Mouse (Mus musculus) myocyte (in vitro differentiated cells): ENCODE measurements around the gene Armh3. TPM values are rescaled to one million over a fixed set of nuclear protein-coding genes. Genes with fewer than 3 reads are reported as not detected.

Source experiments
- H3K27me3 ChIP-seq: one replicate; pipeline ENCODE4 v1.6.1; 2011; ENCODE audit not compliant: control insufficient read depth, insufficient read depth, insufficient read length
- H3K36me3 ChIP-seq: one replicate; pipeline ENCODE4 v1.6.1; 2011; ENCODE audit not compliant: control insufficient read depth, insufficient read depth
- H3K4me2 ChIP-seq: one replicate; pipeline ENCODE4 v1.6.1; 2011; ENCODE audit warnings: low read depth, control low read depth
- H3K4me3 ChIP-seq: one replicate; pipeline ENCODE4 v1.5.1; 2011; ENCODE audit warnings: mild to moderate bottlenecking, control low read depth, moderate library complexity
- H3K79me2 ChIP-seq: one replicate; pipeline ENCODE4 v1.6.1; 2011; ENCODE audit not compliant: control insufficient read depth, insufficient read depth
- H3ac ChIP-seq: one replicate; pipeline ENCODE4 v1.6.1; 2011; ENCODE audit not compliant: control insufficient read depth, insufficient read length
- CEBPB ChIP-seq: IDR thresholded peaks from 2 replicates; pipeline ENCODE4 v1.6.1; 2011; ENCODE audit warnings: mild to moderate bottlenecking, moderate library complexity; ENCODE audit not compliant: poor library complexity, insufficient read depth, severe bottlenecking
- E2F4 ChIP-seq: IDR thresholded peaks from one replicate; pipeline ENCODE4 v1.6.1; 2011; ENCODE audit warnings: mild to moderate bottlenecking, control low read depth, moderate library complexity; ENCODE audit not compliant: insufficient read depth
- MAX ChIP-seq: IDR thresholded peaks from one replicate; pipeline ENCODE4 v1.6.1; 2011; ENCODE audit warnings: low read depth, mild to moderate bottlenecking, control low read depth
- MYOD1 ChIP-seq, 3 experiments: IDR thresholded peaks; one replicate each; pipeline ENCODE4 v1.6.1; 2011; ENCODE audit warnings: control low read depth in 2 of 3, low read depth in 2 of 3, mild to moderate bottlenecking in 2 of 3, moderate library complexity in 1 of 3; ENCODE audit not compliant: insufficient read length in 2 of 3, control insufficient read depth in 1 of 3
- MYOG ChIP-seq, 3 experiments: IDR thresholded peaks; one replicate each; pipeline ENCODE4 v1.6.1; 2011; ENCODE audit warnings: control low read depth in 2 of 3, low read depth in 2 of 3, mild to moderate bottlenecking in 2 of 3; ENCODE audit not compliant: insufficient read length in 2 of 3, control insufficient read depth in 1 of 3, insufficient read depth in 1 of 3
- POLR2A ChIP-seq: IDR thresholded peaks from one replicate; pipeline ENCODE4 v1.6.1; 2011; ENCODE audit warnings: low read depth, mild to moderate bottlenecking, control low read depth, moderate library complexity; ENCODE audit not compliant: insufficient read length
- POLR2AphosphoS2 ChIP-seq: IDR thresholded peaks from one replicate; pipeline ENCODE4 v1.6.1; 2011; ENCODE audit warnings: low read depth, control low read depth; ENCODE audit not compliant: insufficient read length
- REST ChIP-seq: IDR thresholded peaks from one replicate; pipeline ENCODE4 v1.6.1; 2011; ENCODE audit warnings: mild to moderate bottlenecking, control low read depth, moderate library complexity; ENCODE audit not compliant: insufficient read depth, insufficient read length
- SRF ChIP-seq: IDR thresholded peaks from one replicate; pipeline ENCODE4 v1.6.1; 2011; ENCODE audit warnings: low read depth; ENCODE audit not compliant: control insufficient read depth, insufficient read length
- TCF12 ChIP-seq: IDR thresholded peaks from one replicate; pipeline ENCODE4 v1.6.1; 2011; ENCODE audit warnings: mild to moderate bottlenecking, control low read depth; ENCODE audit not compliant: poor library complexity, insufficient read depth, severe bottlenecking
- TCF3 ChIP-seq: IDR thresholded peaks from one replicate; pipeline ENCODE4 v1.6.1; 2011; ENCODE audit warnings: low read depth, control low read depth; ENCODE audit not compliant: insufficient read length
- USF1 ChIP-seq: IDR thresholded peaks from one replicate; pipeline ENCODE4 v1.6.1; 2011; ENCODE audit warnings: low read depth, mild to moderate bottlenecking, control low read depth, moderate library complexity
- polyA plus RNA-seq: library from polyadenylated mRNA; unstranded; fragments of >200 nt; fragmentation: generic; extraction: Trizol; gene quantifications from one replicate; pipeline ENCODE4 v1.2.1, GENCODE M21; 2012; ENCODE audit warnings: missing spikeins

Gene Armh3
- polyA plus RNA-seq, 1 experiment: 9.7 TPM

DNA sequence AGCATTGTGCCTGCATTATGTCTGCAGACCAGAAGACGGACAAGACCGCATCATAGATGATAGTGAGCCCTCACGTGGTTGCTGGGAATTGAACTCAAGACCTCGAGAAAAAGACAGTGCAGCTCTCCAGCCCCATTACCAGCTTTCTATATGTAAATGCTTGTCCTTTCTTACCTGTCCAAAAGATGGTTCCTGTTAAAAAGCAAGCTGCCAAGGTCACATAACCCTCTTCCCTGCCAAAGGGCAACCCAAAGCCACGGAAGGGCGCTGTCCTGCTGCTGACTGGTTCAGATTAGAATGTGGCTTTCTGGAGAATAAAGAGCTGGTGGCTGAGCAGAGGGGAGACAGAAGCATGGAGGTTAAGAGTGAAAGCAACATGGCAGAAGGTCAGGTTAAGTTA, 90.9 kb downstream of the Armh3 start:
- Histone ChIP-seq H3K36me3 (no peaks in the 10 kb centered on the region), H3K4me3 (no peak overlapping the region), H3K27me3 (no peaks in the 10 kb centered on the region), H3K4me2 (no peak overlapping the region), H3ac (no peak overlapping the region), H3K79me2 (no peaks in the 10 kb centered on the region)
- TF ChIP-seq MAX (no peak), TCF3 (no peak), REST (no peak), TCF12 (no peak), SRF (no peak), POLR2A (no peak), MYOD1 (IDR thresholded peaks at IDR 0.05; ENCODE audit: control insufficient read depth in 1 of 3, insufficient read length in 2 of 3, low read depth in 2 of 3) (no peak), E2F4 (no peak)

- Histone ChIP-seq H3K4me3 (no peak overlapping the region), H3K4me2 (no peak overlapping the region), H3K79me2 (no peaks in the 10 kb centered on the region), H3ac (no peak overlapping the region), H3K36me3 (peaks cover 5% of the 10 kb centered on the region), H3K27me3 (no peaks in the 10 kb centered on the region)
- TF ChIP-seq MYOD1 (IDR thresholded peaks at IDR 0.05; ENCODE audit: control insufficient read depth in 1 of 3, insufficient read length in 2 of 3, low read depth in 2 of 3): peak in 1 of 3 experiments; percentile 37
- TF ChIP-seq MYOG (IDR thresholded peaks at IDR 0.05; ENCODE audit: control insufficient read depth in 1 of 3, insufficient read depth in 1 of 3, insufficient read length in 2 of 3, low read depth in 2 of 3): no peak
Measured at GRCm38 (mm10) chr19:45903861-45904260, 94.4 kb downstream of the Armh3 start.

DNA sequence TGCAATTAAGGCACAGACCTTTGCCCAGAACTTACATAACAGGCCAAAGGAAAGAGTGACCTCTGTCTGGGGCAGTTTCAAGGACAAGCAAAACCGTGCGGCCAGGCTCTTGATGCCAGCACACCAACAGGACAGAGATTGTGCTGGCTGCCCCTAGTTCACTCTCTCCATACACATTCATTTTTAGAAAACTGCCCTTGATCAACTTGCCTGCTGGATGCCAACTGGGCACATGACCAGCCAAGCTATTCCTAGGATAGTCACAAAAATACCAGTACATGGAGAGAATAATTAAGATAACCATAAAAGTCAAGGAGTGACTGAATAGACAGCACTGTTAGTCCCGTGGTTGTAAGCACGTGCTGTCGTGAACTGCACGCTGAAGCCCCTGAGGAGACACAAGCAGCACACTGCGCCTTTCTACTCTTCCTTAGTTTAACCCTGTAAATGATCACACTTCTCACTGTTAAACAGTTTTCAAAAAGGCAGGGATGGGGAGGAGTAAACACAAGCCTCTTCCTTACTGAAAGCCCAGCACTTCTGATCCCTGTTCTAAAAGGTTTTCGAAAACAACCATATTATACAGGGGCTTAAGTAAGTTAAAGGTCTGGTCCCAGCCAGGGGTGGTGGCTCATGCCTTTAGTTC, 95.8 kb downstream of the Armh3 start:
- Histone ChIP-seq H3ac (no peak overlapping the region), H3K36me3 (peaks cover 5% of the 10 kb centered on the region), H3K79me2 (no peaks in the 10 kb centered on the region), H3K27me3 (no peaks in the 10 kb centered on the region), H3K4me3 (no peak overlapping the region), H3K4me2 (no peak overlapping the region)
- TF ChIP-seq CEBPB (no peak), MYOG (IDR thresholded peaks at IDR 0.05; ENCODE audit: control insufficient read depth in 1 of 3, insufficient read depth in 1 of 3, insufficient read length in 2 of 3, low read depth in 2 of 3) (no peak), TCF3 (no peak), USF1 (no peak), E2F4 (no peak), REST (no peak), SRF (no peak), MAX (no peak), POLR2A (no peak), TCF12 (no peak), POLR2AphosphoS2 (no peak), MYOD1 (IDR thresholded peaks at IDR 0.05; ENCODE audit: control insufficient read depth in 1 of 3, insufficient read length in 2 of 3, low read depth in 2 of 3) (no peak)

GRCm38 (mm10) chr19:45900836-45901235, 97.5 kb downstream of the Armh3 start:
- Histone ChIP-seq H3K4me3 (no peak overlapping the region), H3ac (no peak overlapping the region), H3K79me2 (no peaks in the 10 kb centered on the region), H3K4me2 (no peak overlapping the region), H3K36me3 (peaks cover 5% of the 10 kb centered on the region), H3K27me3 (no peaks in the 10 kb centered on the region)
- TF ChIP-seq TCF3 (no peak), SRF (no peak), POLR2AphosphoS2 (no peak), POLR2A (no peak), REST (no peak), E2F4 (no peak), MYOG (IDR thresholded peaks at IDR 0.05; ENCODE audit: control insufficient read depth in 1 of 3, insufficient read depth in 1 of 3, insufficient read length in 2 of 3, low read depth in 2 of 3) (no peak), MAX (no peak), USF1 (no peak), CEBPB (no peak), MYOD1 (IDR thresholded peaks at IDR 0.05; ENCODE audit: control insufficient read depth in 1 of 3, insufficient read length in 2 of 3, low read depth in 2 of 3) (no peak), TCF12 (no peak)

DNA sequence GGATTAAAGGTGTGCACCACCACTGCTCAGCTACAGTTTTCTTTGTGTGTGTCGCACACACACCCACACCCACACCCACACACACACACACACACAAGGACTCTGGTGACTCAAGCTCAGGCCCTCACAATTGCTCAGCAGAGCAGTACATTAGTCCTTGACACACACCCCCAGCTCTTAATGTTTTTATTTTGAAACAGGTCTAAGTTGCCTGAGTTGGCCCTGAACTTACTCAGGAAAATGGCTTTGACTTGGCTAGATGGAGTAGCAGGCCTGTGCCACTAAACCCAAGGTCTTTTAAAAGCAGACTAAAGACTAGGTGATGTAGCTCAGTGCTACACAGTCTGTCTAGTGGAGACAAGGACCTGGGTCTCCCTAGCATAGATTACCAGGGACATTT, 102.6 kb downstream of the Armh3 start:
- H3K27me3 ChIP-seq: no peaks in the 10 kb centered on the region
- no peak overlapping the region for H3K4me2 ChIP-seq
- no peaks in the 10 kb centered on the region for H3K79me2 ChIP-seq
- no peak overlapping the region for H3K4me3 ChIP-seq
- no peak overlapping the region for H3ac ChIP-seq
- TF ChIP-seq TCF3 (no peak), E2F4 (no peak), SRF (no peak), CEBPB (no peak), TCF12 (no peak), MAX (no peak), MYOD1 (IDR thresholded peaks at IDR 0.05; ENCODE audit: control insufficient read depth in 1 of 3, insufficient read length in 2 of 3, low read depth in 2 of 3) (no peak), REST (no peak), MYOG (IDR thresholded peaks at IDR 0.05; ENCODE audit: control insufficient read depth in 1 of 3, insufficient read depth in 1 of 3, insufficient read length in 2 of 3, low read depth in 2 of 3) (no peak), POLR2AphosphoS2 (no peak), USF1 (no peak), POLR2A (no peak)
- H3K36me3 ChIP-seq: peaks cover 14% of the 10 kb centered on the region
